Mouse (Mus musculus): Measurements from ENCODE around the gene Arhgap23. TPM values are rescaled to one million over a fixed set of nuclear protein-coding genes. Genes with fewer than 3 reads are reported as not detected.

Arhgap23 gene
- polyA plus RNA-seq, 1 experiment = 77.2 TPM

DNA sequence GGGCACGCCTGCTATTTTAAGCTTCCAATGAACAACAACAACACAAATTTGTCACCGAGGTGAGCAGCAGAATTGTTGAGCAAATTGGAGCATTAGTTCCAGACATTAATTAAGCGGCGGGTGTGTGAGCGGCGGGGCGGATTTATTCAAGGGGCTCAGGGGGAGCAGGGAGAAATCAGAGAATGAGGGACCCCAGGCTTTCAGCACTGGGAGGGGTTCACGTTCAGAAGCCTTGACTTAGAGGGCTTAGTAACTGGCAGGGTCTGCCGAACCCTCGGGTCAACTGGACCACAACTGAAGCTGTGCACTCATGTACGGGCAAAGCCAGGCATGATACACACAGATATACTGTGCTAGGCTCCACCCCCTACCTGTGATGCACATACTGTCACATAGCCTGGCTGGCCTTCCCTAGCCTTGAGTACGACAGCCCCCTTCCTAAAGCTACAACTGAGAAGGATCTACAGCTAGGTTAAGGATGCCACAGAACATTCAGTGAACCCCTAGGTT lies 122.3 kb downstream of the Arhgap23 start:
- Histone ChIP-seq H3K4me3 (replicated peaks; ENCODE audit: insufficient read depth, low read depth, low read length) (peak overlapping the region; percentile 63), H3K27me3 (ENCODE audit: control insufficient read depth, insufficient read depth, low read length) (no peaks in the 10 kb centered on the region), H3K4me1 (ENCODE audit: control insufficient read depth, insufficient read depth, low read length) (peaks cover 51% of the 10 kb centered on the region), H3K27ac (ENCODE audit: insufficient read depth, low read length) (peak overlapping the region; percentile 96)
- 12% methylated on average over 12 of the region's 12 CpGs for WGBS
- peak; percentile 61 to 65 for DNase-seq
- TF ChIP-seq CTCF (IDR thresholded peaks at IDR 0.05; ENCODE audit: borderline replicate concordance, insufficient read depth, low read depth, low read length) (no peak), POLR2A (IDR thresholded peaks at IDR 0.05; ENCODE audit: borderline replicate concordance, insufficient read depth, low read length) (peak; percentile 44; the same call in 1 of the 2 replicates)

DNA sequence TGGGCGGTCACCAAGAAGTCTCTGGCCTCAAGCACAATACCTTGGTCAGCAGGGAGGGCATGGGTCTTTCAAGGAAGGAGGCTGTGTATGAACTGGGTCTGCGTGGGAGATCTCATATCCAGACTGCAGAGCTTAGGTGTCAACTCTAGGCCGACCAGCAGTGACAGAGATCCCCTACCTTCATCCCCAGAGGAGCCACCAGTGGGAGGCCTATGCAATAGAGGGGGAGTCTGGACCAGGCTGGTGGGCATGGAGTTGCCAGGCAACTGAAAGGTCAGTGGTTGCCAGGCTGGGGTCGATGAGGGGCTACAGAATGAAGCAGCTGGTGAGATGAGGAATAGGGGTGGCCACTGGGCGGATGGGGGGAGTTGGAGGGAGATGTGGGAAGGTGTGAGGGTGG lies 124.3 kb downstream of the Arhgap23 start:
- DNase-seq = no peak
- Histone ChIP-seq H3K4me3 (replicated peaks; ENCODE audit: insufficient read depth, low read depth, low read length) (no peak overlapping the region), H3K4me1 (ENCODE audit: control insufficient read depth, insufficient read depth, low read length) (peaks cover 53% of the 10 kb centered on the region), H3K27me3 (ENCODE audit: control insufficient read depth, insufficient read depth, low read length) (no peaks in the 10 kb centered on the region), H3K27ac (ENCODE audit: insufficient read depth, low read length) (peak overlapping the region; percentile 27; the same call in 1 of the 2 replicates)
- TF ChIP-seq CTCF (IDR thresholded peaks at IDR 0.05; ENCODE audit: borderline replicate concordance, insufficient read depth, low read depth, low read length) = no peak
- no peak for TF ChIP-seq POLR2A (IDR thresholded peaks at IDR 0.05; ENCODE audit: borderline replicate concordance, insufficient read depth, low read length)
- WGBS = 24% methylated on average over 5 of the region's 5 CpGs

DNA sequence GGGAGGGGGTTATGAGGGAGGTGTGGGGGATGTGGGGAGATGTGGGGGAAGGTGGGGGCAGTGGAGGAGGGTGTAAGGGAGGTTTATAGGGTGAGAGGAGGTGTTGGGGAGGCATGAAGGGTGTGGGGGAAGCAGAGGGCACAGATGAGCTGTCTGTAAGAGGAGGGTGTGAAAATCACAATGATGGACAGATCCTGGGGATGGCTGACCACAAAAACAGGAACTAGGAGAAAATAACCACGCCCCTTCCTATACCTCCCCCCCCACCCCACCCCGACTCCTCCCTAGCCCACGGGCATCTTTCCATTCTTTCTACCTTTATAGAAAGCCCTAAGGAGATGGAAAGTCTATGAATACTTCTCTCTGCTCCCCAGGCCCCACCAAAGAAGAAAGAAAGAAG lies 124.8 kb downstream of the Arhgap23 start:
- 15% methylated on average over 3 of the region's 3 CpGs for WGBS
- DNase-seq = no peak
- H3K4me1 ChIP-seq (ENCODE audit: control insufficient read depth, insufficient read depth, low read length) = peaks cover 54% of the 10 kb centered on the region
- no peak for TF ChIP-seq CTCF (IDR thresholded peaks at IDR 0.05; ENCODE audit: borderline replicate concordance, insufficient read depth, low read depth, low read length)
- no peak for TF ChIP-seq POLR2A (IDR thresholded peaks at IDR 0.05; ENCODE audit: borderline replicate concordance, insufficient read depth, low read length)
- no peaks in the 10 kb centered on the region for H3K27me3 ChIP-seq (ENCODE audit: control insufficient read depth, insufficient read depth, low read length)
- H3K27ac ChIP-seq (ENCODE audit: insufficient read depth, low read length) = peak overlapping the region; percentile 14; the same call in 1 of the 2 replicates
- no peak overlapping the region for H3K4me3 ChIP-seq (replicated peaks; ENCODE audit: insufficient read depth, low read depth, low read length)

DNA sequence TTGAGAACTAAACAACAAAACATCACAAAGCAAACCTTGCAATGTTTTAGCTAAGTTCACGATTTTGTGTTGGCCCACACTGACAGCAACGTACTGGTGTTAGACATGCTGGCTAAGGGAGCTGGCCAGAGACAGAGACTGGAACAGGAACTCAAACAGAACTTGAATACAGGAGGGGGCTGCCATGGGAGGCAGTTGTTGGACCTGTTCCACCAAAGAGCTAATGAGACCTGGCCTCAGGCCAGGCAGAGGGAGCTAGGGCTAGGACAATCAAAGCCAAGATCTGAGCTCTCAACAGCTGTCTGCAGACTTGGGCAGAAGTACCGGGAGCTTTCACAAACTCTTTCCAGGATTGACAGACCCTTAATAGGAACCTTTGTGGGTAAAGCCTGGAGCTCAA lies 125.3 kb downstream of the Arhgap23 start:
- peak in 1 of 2 experiments; percentile 55 for DNase-seq
- peak overlapping the region; percentile 14 for H3K27ac ChIP-seq (ENCODE audit: insufficient read depth, low read length)
- no peaks in the 10 kb centered on the region for H3K27me3 ChIP-seq (ENCODE audit: control insufficient read depth, insufficient read depth, low read length)
- TF ChIP-seq CTCF (IDR thresholded peaks at IDR 0.05; ENCODE audit: borderline replicate concordance, insufficient read depth, low read depth, low read length) (no peak), POLR2A (IDR thresholded peaks at IDR 0.05; ENCODE audit: borderline replicate concordance, insufficient read depth, low read length) (no peak)
- H3K4me3 ChIP-seq (replicated peaks; ENCODE audit: insufficient read depth, low read depth, low read length) = no peak overlapping the region
- H3K4me1 ChIP-seq (ENCODE audit: control insufficient read depth, insufficient read depth, low read length) = peaks cover 56% of the 10 kb centered on the region
- WGBS = 8% methylated on average over 3 of the region's 3 CpGs

DNA sequence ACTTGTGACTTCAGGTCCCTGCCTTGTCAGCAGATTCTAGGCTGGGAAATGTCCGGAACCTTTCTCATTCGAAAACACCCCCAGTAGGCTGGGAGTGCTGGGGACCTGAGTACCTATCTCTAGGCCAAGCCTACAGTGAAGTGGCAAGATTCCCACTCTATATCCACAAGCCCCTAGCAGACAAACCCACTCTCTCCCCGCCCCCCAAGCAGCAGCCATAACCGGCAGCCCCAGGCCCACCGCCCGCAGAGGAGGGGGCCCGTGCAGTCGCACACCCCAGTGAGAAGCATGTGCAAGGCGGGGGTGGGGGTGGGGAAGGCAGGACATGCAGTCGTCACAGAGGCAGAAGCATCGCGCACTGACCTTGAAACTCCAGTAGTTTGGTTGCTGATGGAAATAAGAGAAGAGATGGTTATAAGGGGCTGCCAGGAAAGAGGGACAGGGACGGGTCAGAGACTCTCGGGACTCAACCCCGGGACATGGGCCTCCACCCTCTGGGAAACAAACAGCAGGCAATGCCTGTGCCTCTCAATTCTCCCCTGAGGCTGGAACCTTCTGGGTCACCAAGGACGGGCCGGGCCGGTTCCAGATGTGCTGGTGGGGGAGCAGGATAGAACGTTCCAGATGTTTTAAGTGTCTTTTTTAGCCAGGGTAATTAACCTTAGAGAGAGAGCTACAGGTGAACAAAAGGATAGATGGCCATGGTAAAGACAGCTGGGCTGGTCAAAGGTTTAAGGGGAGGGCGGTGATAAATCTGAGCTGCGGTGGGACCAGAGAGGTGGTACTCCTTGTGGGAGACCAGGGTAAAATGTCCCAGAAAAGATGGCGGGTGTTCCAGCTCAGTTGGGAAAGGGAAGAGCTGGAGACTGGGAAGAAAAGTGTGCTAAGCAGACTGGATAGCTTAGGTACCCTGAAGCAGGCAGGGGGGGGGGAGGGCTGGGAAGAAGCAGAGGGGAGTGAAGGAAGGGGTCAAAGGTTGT lies 127.1 kb downstream of the Arhgap23 start:
- TF ChIP-seq CTCF (IDR thresholded peaks at IDR 0.05; ENCODE audit: borderline replicate concordance, insufficient read depth, low read depth, low read length) = no peak
- TF ChIP-seq POLR2A (IDR thresholded peaks at IDR 0.05; ENCODE audit: borderline replicate concordance, insufficient read depth, low read length) = no peak
- Histone ChIP-seq H3K27ac (ENCODE audit: insufficient read depth, low read length) (peak overlapping the region; percentile 87), H3K4me3 (replicated peaks; ENCODE audit: insufficient read depth, low read depth, low read length) (peak overlapping the region; percentile 5), H3K27me3 (ENCODE audit: control insufficient read depth, insufficient read depth, low read length) (no peaks in the 10 kb centered on the region), H3K4me1 (ENCODE audit: control insufficient read depth, insufficient read depth, low read length) (peaks cover 51% of the 10 kb centered on the region)
- WGBS = 19% methylated on average over 22 of the region's 22 CpGs
- DNase-seq = no peak

DNA sequence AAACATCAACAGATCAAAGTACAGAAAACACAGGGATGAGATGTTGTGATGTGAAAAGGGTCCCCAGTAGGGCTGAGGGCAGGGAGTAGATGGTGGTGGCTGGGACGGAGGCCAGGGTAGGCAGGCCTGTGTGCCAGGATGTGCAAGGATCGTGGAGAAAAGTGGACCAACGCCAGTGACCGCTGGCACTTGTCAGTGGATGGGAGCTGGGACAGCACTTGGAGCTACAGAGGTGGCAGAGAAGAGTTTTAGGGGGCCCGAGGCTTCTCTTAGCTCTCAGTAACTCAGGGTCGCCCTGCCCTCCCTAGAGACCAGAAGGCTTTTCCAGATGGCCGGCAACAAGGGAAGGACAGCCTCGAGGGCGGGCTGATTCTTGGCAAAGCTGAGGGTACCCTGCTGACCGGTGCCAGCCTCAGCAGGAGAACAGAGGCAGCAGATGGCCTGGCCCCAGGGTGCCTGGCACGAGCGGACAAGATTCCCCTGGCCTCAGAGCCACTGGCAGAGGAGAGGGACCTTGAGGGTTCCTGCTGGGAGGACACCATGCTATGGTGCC lies 127.9 kb downstream of the Arhgap23 start:
- WGBS = 5% methylated on average over 12 of the region's 12 CpGs
- H3K4me3 ChIP-seq (replicated peaks; ENCODE audit: insufficient read depth, low read depth, low read length) = peak overlapping the region; percentile 39
- peak overlapping the region; percentile 87 for H3K27ac ChIP-seq (ENCODE audit: insufficient read depth, low read length)
- H3K27me3 ChIP-seq (ENCODE audit: control insufficient read depth, insufficient read depth, low read length) = no peaks in the 10 kb centered on the region
- peak; percentile 99 to 100 for DNase-seq
- TF ChIP-seq POLR2A (IDR thresholded peaks at IDR 0.05; ENCODE audit: borderline replicate concordance, insufficient read depth, low read length) (peak; percentile 48; the same call in 1 of the 2 replicates), CTCF (IDR thresholded peaks at IDR 0.05; ENCODE audit: borderline replicate concordance, insufficient read depth, low read depth, low read length) (no peak)
- peaks cover 54% of the 10 kb centered on the region for H3K4me1 ChIP-seq (ENCODE audit: control insufficient read depth, insufficient read depth, low read length)

DNA sequence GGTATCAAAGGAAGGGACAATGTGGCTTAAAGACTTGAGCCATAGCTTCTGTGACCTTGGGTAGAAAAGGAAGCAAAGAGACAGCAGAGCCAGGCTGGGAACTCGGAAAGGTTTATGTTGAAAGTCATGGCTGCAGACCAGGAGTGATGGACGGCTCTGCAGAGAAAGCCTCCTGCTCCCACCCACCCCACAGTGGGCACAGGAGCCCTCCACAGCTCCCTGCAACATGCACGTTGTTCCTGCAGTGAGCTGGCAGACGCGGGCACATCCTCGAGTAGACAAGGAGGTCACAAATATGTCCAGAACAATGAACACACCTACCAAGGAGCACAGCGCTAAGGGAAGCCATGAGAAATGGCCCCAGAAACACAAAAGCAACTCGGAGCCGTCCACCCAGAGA lies 128.6 kb downstream of the Arhgap23 start:
- TF ChIP-seq POLR2A (IDR thresholded peaks at IDR 0.05; ENCODE audit: borderline replicate concordance, insufficient read depth, low read length) (no peak), CTCF (IDR thresholded peaks at IDR 0.05; ENCODE audit: borderline replicate concordance, insufficient read depth, low read depth, low read length) (no peak)
- Histone ChIP-seq H3K4me3 (replicated peaks; ENCODE audit: insufficient read depth, low read depth, low read length) (peak overlapping the region; percentile 14), H3K27me3 (ENCODE audit: control insufficient read depth, insufficient read depth, low read length) (no peaks in the 10 kb centered on the region), H3K4me1 (ENCODE audit: control insufficient read depth, insufficient read depth, low read length) (peaks cover 59% of the 10 kb centered on the region), H3K27ac (ENCODE audit: insufficient read depth, low read length) (peak overlapping the region; percentile 87)
- peak in 1 of 2 experiments; percentile 60 for DNase-seq
- 13% methylated on average over 9 of the region's 9 CpGs for WGBS

Data from cerebellum, adult 2 months (tissue).